Mouse (Mus musculus) neutrophil, adult 5-6 weeks (primary cell): Measurements from ENCODE around the gene Mrps18a. TPM values are rescaled to one million over a fixed set of nuclear protein-coding genes. Genes with fewer than 3 reads are reported as not detected.

ENCODE experiments used
- ATAC-seq: fragments of 151-379, 151-347 bp; 2 replicates; pipeline ENCODE4 v1.8.0; 2017; ENCODE audit warnings: mild to moderate bottlenecking, moderate TSS enrichment; ENCODE audit not compliant: insufficient number of reproducible peaks, poor library complexity, low FRiP score, severe bottlenecking; ENCODE audit errors: extremely low read depth
- total RNA-seq: library from RNA; stranded (forward); fragments of 200-1000 nt; gene quantifications from 2 replicates; pipeline ENCODE4 v1.2.3, GENCODE M21; 2017

Gene Mrps18a
- total RNA-seq, 1 experiment from 2014 or later = 23.6 TPM

DNA sequence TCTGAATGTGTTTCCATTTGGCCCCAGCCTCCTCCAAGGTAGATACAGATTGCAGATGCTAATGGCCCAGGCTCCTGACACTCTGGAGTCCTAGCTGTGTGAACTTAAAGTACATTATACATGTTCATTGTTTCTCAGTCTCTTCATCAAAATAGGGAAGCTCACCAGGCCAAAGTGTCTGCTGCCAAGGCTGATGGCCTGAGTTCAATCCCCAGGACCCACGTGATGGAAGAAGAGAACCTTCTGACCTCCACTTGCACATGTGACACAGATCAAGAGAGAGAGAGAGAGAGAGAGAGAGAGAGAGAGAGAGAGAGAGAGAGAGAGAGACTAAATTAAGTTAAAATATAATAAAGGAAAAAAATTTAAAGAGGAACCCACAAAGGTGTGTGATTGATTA lies 19.4 kb upstream of the Mrps18a start:
- no peak for ATAC-seq

DNA sequence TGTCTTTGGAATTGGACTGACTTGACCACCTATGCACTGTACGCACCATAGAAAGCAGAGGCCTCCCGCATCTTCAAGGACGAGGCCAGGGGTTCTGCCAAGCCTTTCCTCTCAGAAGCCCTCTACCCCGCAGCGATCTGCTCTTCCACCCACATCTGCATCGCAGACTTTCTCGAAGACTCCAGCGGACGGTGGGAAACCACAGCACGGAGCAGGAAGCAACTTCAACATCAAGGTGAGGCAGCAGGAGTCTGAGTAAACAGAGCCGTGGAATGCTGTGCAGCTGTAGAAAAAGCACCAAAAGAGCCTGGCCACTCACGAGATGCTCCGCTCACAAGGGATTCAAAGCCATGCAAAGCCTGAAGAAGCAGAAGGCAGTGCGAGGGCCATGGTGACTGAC lies 18.9 kb upstream of the Mrps18a start:
- no peak for ATAC-seq

DNA sequence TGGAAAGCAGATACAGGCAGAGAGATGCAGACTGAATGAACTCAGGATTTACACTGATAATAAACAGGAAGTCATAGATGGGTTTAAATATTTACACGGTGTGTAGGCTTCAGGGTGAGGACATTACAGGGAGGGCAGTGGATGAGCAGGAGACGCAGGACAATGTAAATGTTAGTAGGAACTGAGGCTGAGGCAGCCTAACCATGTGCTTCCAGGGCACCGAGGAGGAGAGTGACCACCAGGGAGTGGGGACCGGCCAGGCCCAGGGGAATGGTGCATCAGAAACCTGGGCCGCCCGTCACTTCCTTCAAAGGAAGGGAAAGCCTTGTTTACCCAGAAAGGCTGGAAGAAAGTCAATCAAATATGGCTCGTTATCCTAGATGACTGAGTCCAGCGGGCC lies 12.3 kb upstream of the Mrps18a start:
- ATAC-seq = no peak

DNA sequence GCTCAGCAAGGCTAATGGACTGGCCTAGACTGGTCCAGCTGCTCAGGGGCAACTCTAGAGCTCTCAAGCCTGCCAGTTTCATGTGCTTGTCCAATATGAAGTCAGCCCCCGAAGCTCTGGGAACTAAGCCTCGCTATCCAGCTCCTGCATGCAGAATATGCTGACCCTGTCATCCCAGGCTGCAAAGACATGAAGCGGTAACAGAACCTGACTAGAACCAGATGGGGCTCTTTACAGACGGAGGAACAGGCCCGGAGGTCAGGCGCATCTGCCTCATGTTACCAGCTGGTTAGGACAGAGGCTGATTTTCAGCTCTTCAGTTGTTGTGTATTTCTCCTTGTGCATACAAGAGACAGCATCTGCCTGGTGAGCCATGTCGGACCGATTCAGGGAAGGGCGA lies 8.9 kb upstream of the Mrps18a start:
- ATAC-seq = no peak

DNA sequence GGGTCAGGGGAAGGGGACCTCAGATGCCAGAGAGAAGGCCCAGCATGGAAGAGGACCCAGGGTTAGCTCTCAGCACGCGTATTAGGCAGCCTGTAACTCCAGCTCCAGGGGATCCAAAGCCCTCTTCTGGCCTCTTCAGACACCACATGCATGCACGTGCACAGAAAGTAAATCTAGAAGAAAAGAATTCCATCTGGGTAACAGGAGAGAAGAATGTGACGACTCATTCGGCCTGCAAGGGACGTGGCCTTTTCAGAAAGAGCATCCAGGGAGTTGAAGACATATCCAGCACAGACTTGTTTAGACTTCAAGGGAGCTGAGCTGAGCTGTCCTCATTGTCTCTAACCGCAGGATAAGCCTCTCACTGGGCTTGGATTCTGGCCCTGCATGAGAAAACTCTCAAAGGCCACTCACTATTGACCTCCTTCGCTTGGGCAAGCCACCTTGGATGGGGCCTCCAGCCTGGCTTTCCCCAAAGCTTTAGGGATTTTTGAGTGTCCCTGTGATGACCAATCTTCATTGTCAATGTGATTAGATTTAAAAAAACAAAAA lies 8.1 kb upstream of the Mrps18a start:
- ATAC-seq = no peak

DNA sequence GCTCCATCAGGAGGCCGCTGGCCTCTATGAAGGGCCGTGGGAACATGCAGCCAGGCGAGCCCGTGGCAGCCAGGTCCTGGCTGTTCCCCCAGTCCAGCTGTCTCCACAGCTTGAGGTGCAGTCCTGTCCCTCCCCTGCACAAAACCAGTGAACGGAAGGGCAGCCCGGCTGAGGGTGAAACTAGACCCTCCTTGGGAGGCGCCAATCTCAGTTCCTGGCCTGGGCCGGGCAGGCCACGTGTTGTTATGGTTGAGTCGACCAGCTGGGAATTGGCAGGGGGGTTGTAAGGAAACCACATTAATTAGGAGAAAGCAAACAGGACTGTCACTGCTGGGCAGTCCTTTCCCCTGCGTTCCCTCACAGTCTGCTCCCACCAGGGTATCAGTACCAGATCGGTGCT lies 6.3 kb upstream of the Mrps18a start:
- ATAC-seq = no peak

DNA sequence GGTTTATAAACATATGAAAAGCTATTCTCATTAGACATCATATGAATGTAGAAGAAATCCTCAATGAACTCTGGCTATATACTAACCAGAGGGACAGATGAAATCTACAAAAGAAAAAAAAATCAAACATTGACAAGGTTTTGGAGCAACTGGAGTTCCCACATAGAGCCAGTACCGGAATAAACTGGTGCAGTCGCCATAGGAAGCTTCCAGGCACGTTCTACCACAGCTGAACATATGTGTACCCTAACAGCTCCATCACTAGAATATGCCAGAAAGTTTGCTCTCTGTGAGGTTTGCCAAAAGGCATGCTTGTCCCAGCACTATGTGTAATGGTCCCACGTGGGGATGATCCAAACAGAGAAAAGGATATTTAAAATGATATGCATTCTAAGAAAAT lies 2.5 kb upstream of the Mrps18a start:
- no peak for ATAC-seq

DNA sequence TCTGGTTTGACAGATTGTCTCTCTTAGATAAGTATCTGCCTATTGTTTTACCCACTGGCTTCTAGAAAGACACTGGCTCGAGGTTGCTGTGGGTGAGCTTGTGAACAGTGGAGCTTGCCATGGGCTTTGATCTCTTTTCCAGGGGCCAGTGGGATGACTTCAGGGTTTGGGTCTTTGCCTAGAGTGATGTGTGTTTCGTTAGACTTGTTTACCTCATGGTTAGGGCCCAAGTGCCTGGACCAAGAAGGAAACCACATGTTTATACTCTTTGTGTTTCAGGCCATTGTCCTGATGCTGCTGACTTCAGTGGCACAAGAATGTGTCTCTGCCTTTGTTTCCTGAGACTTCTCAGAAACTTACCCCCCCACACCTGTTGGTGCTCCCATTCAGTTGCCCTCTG lies 4.7 kb downstream of the Mrps18a start:
- no peak for ATAC-seq

DNA sequence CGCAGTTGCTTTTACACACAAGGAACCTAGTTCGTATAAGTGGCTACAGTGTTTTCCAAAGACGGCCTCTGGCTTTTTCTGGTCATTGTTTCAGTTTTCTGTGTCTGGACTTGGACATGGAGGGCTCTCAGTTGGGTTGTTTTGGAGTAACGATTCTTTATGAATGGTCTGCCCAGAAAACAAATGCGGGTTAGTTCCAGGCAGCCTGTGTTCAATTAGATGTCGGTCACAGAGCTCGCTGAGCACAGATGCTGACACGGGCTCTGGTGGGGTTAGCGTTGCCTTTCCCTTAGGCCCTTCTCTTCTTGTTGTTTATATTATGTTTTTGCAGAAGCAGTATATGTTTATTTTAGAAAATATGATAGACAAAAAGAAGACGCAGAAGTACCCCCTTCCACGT lies 5.4 kb downstream of the Mrps18a start:
- no peak for ATAC-seq

DNA sequence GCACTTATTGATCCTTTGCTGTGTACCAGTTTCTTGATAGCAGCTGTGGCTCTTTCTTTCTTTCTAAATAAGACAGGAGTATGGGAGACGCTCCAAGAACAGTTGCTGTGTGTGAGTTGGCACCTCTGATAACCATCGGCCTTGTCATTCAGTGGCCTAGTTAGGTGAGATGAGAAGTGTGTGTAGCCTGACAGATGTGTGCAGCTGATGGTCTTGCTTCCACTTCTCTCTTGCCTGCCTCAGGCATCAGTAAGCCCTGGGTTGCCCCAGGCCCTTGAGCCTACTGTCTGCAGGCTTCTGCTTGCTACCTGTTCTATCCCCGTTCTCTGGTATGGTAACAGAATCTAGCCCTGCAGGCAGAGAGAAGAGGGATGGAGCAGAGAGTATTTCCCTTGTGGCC lies 6.1 kb downstream of the Mrps18a start:
- ATAC-seq = no peak

DNA sequence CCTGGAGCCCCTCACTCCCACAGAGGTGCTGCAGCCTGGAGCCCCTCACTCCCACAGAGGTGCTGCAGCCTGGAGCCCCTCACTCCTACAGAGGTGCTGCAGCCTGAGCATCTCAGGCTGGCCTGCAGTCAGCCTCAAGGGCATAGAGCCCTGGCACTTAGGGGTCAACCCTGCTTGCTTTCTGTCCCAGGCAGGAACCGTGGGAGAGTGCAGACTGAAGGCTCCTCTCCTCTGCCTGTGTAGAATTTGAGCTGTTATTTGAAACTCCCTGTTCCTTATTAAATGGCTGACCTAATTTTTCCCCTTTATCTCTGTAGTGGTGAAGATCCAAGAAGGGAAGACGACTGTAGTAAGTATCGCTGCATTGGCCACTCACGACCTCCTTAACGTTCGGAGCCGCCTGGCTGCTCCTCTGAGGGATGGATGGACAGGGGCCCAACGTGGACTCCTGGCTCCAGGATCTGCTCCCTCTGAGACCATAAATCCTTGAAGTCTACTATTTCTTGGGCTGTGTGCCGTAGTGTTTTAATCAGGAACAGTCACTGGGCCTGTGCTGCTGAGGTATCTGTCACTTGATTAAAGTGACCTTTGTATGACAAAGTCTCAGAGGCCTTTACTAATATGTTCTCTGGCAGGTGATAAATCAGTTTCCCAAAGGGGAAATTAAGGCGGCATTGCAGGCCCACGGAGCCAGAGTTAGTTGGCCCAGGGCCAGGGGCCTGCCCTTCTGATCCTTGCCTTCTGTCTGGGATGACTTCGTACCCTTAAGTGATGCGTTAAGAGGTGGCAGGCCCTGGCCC lies 7.0 kb downstream of the Mrps18a start:
- no peak for ATAC-seq

DNA sequence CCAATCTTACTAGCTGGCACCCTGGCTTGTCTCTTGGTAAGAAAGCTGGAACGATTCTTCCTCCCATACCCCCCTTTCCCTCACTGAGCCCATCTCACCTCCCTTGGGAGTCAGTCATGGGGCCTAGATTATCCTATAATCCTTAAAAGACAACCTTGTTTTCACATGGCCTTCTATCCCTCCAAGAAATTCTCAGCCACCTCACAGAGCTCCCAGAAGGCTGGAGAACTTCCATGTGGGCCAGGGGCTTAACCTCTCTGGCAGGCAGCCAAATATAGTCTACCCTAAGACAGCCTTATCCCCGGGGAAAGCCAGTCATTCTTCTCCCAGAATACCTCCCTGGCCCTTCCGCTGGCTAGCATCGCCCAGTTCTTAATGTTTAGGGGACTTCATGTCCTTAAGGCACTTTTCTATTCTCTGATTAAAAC lies 7.7 kb downstream of the Mrps18a start:
- ATAC-seq = no peak

DNA sequence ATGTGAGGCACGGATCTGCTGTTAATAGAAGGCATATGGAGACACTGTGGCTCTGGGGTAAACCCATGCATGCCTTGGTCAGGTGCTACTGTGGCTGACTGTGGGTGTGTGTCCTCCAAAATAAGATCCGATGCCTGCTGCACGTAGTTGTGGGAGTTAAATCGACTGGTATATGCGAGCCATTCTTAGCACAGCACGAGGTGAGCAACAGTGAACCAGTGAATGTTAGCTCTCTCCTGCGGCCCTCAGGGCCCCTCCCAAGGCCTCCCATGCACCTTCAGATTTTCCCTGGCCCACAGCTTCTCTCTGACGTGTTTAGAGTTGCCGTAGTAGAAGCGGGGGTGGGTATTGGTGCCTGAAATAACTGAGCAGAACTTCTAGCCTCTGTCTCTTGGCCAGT lies 8.9 kb downstream of the Mrps18a start:
- no peak for ATAC-seq

DNA sequence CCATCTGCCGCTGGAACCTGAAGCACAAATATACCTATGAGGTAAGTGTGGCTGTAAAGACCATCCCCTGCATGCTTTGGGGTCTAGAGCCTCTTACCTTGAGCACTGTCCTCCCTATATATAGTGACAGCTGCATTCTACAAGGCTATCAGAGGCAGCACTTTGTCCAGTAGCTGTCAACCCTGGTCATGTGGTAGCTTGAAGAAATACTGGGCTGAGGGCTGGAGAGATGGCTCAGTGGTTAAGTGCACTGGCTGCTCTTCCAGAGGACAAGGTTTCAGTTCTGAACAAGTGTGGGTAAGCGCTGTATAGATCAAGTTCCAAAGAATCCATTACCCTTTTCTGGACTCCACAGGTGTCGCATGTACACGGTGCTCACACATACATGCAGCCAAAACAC lies 12.0 kb downstream of the Mrps18a start:
- no peak for ATAC-seq

DNA sequence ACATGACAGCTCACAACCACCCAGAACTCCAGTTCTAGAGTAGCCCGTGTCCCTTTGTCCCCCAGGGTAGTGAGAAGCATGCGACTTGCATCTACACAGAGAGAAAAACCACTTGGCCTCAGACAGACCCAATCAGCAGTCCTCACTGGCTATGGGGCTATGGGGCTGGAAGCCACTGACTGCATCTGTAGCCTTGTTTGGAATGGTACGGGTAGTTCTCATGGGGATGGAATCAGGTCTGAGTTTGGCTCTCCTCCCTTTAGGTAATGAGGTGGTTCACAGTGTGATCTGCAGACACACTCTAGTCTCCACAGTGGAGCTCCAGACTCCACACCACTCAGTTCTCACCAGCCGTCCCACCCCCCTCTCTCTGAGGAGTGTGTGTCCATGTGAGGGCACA lies 12.5 kb downstream of the Mrps18a start:
- ATAC-seq = no peak

DNA sequence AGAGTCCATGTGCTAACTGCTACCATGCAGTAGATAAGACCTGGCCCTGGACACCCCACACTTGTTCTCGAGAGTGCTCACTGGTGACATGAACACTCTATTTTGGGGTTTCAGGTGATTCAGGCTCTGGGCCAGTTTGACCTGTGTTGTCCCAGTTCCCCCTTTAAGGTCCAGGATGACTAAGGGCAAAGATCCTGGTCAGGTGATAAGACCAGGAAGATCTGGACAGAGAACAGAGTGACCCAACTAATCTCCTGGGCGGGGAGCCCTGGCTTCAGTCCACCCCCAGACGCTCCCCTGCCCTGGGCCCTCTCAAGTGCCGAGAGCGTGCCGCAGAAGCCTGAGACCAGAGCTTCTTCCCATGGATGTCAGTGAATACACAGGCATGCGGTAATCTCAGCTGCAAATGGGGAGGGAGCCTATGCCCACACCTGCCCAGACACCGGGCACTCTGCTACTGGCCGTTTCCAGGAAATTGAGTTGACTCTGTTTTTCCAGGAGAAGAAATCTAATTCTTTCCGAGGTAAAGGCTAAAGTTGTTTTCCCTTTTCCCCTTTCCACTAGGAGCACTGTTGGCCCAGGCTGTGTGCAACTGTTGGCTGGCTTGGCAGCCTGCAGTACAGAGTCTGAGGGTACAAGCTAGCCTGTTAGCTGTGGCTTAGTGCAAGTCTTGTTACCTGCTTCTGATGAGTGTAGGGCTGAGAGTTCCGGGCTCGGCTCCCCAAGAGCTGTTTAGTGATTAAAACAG lies 13.3 kb downstream of the Mrps18a start:
- no peak for ATAC-seq

DNA sequence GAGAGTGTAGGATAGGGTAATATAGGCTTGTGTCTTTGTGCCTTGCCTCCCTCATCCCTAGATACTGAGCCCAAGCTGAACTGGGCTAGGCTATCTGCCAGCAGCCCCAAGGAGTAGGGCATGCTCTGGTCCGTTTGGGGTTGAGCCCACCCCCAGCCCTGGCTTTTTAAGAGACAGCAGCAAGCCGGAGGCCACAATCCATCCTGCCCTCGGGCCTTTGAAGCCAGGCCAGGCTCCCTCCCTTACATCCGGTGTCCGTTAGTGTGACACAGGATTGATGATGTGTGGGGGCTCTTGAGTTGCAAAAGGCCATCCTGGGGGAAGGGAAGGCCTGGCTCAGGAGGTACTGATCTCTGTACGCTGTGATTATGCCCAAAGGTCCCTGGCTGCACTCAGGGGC lies 15.8 kb downstream of the Mrps18a start:
- no peak for ATAC-seq

DNA sequence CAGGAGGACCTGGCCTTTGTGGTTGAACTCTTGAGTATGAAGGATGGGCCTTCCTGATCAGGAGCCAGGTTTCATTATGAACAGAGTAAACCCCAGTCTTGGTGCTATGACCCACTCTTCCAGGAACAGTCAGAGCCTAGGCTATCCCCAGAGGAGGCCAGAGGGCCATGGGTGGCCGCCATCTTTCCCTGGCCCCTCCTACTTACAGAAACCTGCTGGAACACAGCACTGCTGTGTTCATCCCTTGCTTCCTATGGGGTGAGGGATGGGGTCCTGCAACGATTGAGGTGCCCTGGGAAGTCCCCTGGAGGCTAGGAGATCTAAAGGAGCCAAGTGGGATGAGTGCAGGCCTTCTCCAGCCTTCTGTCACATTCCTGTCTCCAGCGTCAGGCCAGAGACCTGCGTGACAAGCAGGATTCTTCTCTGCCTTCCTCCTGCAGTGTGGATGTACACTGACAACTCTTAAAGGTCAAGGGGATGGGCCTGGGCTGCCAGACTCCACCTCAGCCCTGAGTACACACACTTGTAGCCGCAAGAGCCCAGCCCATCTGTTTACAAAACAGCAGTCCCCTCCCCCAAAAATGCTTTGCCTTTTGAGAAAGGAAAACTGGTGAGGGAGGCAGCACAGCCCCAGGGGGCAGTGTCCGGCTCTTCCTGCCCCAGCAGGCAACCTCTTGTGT lies 17.2 kb downstream of the Mrps18a start:
- no peak for ATAC-seq

DNA sequence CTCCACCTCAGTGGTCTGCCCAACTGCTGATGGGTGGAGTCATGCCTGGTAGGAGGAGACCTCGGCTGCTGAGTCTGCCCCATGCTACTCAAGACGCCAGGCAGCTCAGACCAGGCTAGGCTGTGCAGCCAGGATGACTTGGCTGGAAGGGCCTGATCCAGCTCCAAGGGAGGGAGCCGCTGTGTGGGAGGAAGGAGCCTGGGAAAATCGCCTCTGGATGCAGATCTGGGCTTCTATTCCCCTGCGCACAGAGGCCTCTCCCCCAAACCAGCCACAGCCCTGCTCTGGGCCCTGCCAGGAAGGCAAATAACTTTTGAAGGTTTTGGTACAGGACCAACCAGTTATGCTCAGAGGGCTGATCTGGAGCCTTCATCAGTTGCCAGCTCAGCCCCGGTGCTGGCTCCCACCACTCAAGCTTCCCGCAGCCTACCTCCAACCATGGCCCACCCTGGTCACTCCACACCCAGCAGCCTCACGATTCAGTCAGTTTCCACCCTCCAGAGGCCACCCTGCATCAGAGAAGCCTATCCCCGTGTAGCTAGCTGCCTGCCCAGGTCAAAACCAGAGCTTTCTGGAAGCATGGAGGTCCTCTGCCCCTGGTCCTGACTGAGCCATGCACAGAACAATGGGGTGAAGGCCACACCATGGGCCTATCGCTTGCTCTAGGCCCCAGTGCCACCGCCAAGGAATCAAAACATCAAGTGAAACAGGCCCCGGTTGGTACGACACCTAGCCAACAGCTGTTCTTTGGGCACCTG lies 19.1 kb downstream of the Mrps18a start:
- no peak for ATAC-seq
